Mouse (Mus musculus): Measurements from ENCODE around the gene Hist1h4d.

GRCm38 (mm10) chr13:23532262-23533075 is 48.9 kb upstream of the Hist1h4d start:
- no peak for TF ChIP-seq POLR2A (IDR thresholded peaks at IDR 0.05; ENCODE audit: insufficient read depth, low read depth, low read length)
- TF ChIP-seq CTCF (IDR thresholded peaks at IDR 0.05), result no peak

Measured in heart, adult 2 months (tissue).